Mouse (Mus musculus) CH12.LX (cell line): ENCODE measurements around the gene Gm13539. TPM values are rescaled to one million over a fixed set of nuclear protein-coding genes. Genes with fewer than 3 reads are reported as not detected.

Experiments
- DNase-seq: peaks from one replicate; pipeline ENCODE4 v3.0.0-alpha.2; 2013; ENCODE audit errors: extremely low read depth
- H3K27ac ChIP-seq: 2 replicates; pipeline ENCODE4 v1.5.1; 2012; ENCODE audit warnings: low read depth, mild to moderate bottlenecking, control low read depth, moderate library complexity; ENCODE audit not compliant: insufficient read depth
- H3K27me3 ChIP-seq: replicated peaks from 2 replicates; pipeline ENCODE3; 2012; ENCODE audit warnings: inconsistent platforms
- H3K36me3 ChIP-seq, 2 experiments: replicated peaks in 1 of 2; 2 replicates each; pipeline versions ENCODE3 to v1.6.1; 2012; ENCODE audit warnings: inconsistent platforms in 1 of 2, low read length in 1 of 2, mild to moderate bottlenecking in 1 of 2, mixed read lengths in 1 of 2, moderate library complexity in 1 of 2; ENCODE audit not compliant: control insufficient read depth in 1 of 2, insufficient read depth in 1 of 2
- H3K4me1 ChIP-seq, 2 experiments: 2 replicates each; pipeline ENCODE4 v1.6.1; 2012; ENCODE audit warnings: inconsistent platforms in 1 of 2, moderate library complexity in 1 of 2; ENCODE audit not compliant: insufficient read depth in 2 of 2, control insufficient read depth in 1 of 2
- H3K4me2 ChIP-seq: 2 replicates; pipeline ENCODE4 v1.6.1; 2012; ENCODE audit warnings: low read depth, mild to moderate bottlenecking, control low read depth; ENCODE audit not compliant: poor library complexity, insufficient read depth, severe bottlenecking
- H3K4me3 ChIP-seq, 3 experiments: fragments of 150-350 bp in 1 of 3; sonication (generic) in 1 of 3; replicated peaks in 1 of 3; 2 replicates each; pipeline versions ENCODE3 to v1.5.1; 2011 to 2012; ENCODE audit warnings: low read depth in 2 of 3, low read length in 2 of 3, mild to moderate bottlenecking in 2 of 3, moderate library complexity in 2 of 3, control low read depth in 1 of 3, improper control_type of control experiment in 1 of 3, inconsistent platforms in 1 of 3, mixed read lengths in 1 of 3; ENCODE audit not compliant: poor library complexity in 1 of 3
- H3K79me2 ChIP-seq: replicated peaks from 2 replicates; pipeline ENCODE4 v1.6.1; 2012; ENCODE audit warnings: mild to moderate bottlenecking, moderate library complexity; ENCODE audit not compliant: control insufficient read depth, poor library complexity, insufficient read depth, severe bottlenecking; ENCODE audit errors: extremely low read depth
- H3K9ac ChIP-seq: 2 replicates; pipeline ENCODE4 v1.6.1; 2012; ENCODE audit warnings: low read depth, mild to moderate bottlenecking, control low read depth, moderate library complexity; ENCODE audit not compliant: insufficient read depth
- H3K9me3 ChIP-seq: replicated peaks from 2 replicates; pipeline ENCODE3; 2012; ENCODE audit warnings: low read length, inconsistent platforms, mixed read lengths
- BHLHE40 ChIP-seq: IDR thresholded peaks from 2 replicates; pipeline ENCODE4 v1.6.1; 2011; ENCODE audit warnings: mild to moderate bottlenecking, low read depth, low read length, improper control_type of control experiment
- CHD1 ChIP-seq: IDR thresholded peaks from 2 replicates; pipeline ENCODE4 v1.6.1; 2012; ENCODE audit warnings: low read depth, low read length, improper control_type of control experiment, inconsistent platforms
- CTCF ChIP-seq, 2 experiments: IDR thresholded peaks in 1 of 2; conservative IDR thresholded peaks in 1 of 2; 2 replicates each; pipeline ENCODE4 v1.5.1; 2011 to 2012; ENCODE audit warnings: low read depth in 2 of 2, low read length in 2 of 2, improper control_type of control experiment in 1 of 2, inconsistent platforms in 1 of 2, mild to moderate bottlenecking in 1 of 2, moderate library complexity in 1 of 2
- ELF1 ChIP-seq: IDR thresholded peaks from 2 replicates; pipeline ENCODE4 v1.6.1; 2014; ENCODE audit warnings: low read depth, mild to moderate bottlenecking, inconsistent platforms, low read length, improper control_type of control experiment
- EP300 ChIP-seq: IDR thresholded peaks from 2 replicates; pipeline ENCODE4 v1.6.1; 2011; ENCODE audit warnings: low read length, improper control_type of control experiment
- ETS1 ChIP-seq: conservative IDR thresholded peaks from 2 replicates; pipeline ENCODE4 v1.6.1; 2012; ENCODE audit warnings: low read depth, mild to moderate bottlenecking, inconsistent platforms, low read length, improper control_type of control experiment, moderate library complexity
- HCFC1 ChIP-seq: IDR thresholded peaks from 2 replicates; pipeline ENCODE4 v1.6.1; 2012; ENCODE audit warnings: low read depth, mild to moderate bottlenecking, inconsistent platforms, low read length, improper control_type of control experiment
- JUND ChIP-seq: conservative IDR thresholded peaks from 2 replicates; pipeline ENCODE4 v1.6.1; 2011; ENCODE audit warnings: low read depth, low read length, improper control_type of control experiment
- KAT2A ChIP-seq: IDR thresholded peaks from 2 replicates; pipeline ENCODE4 v1.6.1; 2012; ENCODE audit warnings: low read length, improper control_type of control experiment, inconsistent platforms; ENCODE audit not compliant: insufficient replicate concordance
- MEF2A ChIP-seq: IDR thresholded peaks from 2 replicates; pipeline ENCODE4 v1.6.1; 2014; ENCODE audit warnings: low read depth, mild to moderate bottlenecking, inconsistent platforms, low read length, improper control_type of control experiment, borderline replicate concordance
- MXI1 ChIP-seq: IDR thresholded peaks from 2 replicates; pipeline ENCODE4 v1.6.1; 2011; ENCODE audit warnings: mild to moderate bottlenecking, low read depth, low read length, improper control_type of control experiment
- POLR2A ChIP-seq: IDR thresholded peaks from 2 replicates; pipeline ENCODE4 v1.6.1; 2011; ENCODE audit warnings: low read depth, mild to moderate bottlenecking, improper control_type of control experiment, low read length
- POLR2AphosphoS2 ChIP-seq: IDR thresholded peaks from 2 replicates; pipeline ENCODE4 v1.6.1; 2011; ENCODE audit warnings: low read depth, low read length, improper control_type of control experiment
- RCOR1 ChIP-seq: conservative IDR thresholded peaks from 2 replicates; pipeline ENCODE4 v1.6.1; 2012; ENCODE audit warnings: low read depth, mild to moderate bottlenecking, inconsistent platforms, low read length, improper control_type of control experiment
- SIN3A ChIP-seq: IDR thresholded peaks from 2 replicates; pipeline ENCODE4 v1.6.1; 2012; ENCODE audit warnings: low read length, improper control_type of control experiment, inconsistent platforms
- TCF12 ChIP-seq: IDR thresholded peaks from 2 replicates; pipeline ENCODE4 v1.6.1; 2014; ENCODE audit warnings: low read depth, mild to moderate bottlenecking, inconsistent platforms, low read length, improper control_type of control experiment
- UBTF ChIP-seq: IDR thresholded peaks from 2 replicates; pipeline ENCODE4 v1.6.1; 2012; ENCODE audit warnings: low read depth, mild to moderate bottlenecking, inconsistent platforms, low read length, improper control_type of control experiment, moderate library complexity
- USF2 ChIP-seq: conservative IDR thresholded peaks from 2 replicates; pipeline ENCODE4 v1.6.1; 2011; ENCODE audit warnings: low read depth, low read length, improper control_type of control experiment
- ZC3H11A ChIP-seq: IDR thresholded peaks from 2 replicates; pipeline ENCODE4 v1.6.1; 2012; ENCODE audit warnings: low read depth, mild to moderate bottlenecking, inconsistent platforms, low read length, improper control_type of control experiment
- ZKSCAN1 ChIP-seq: IDR thresholded peaks from 2 replicates; pipeline ENCODE4 v1.6.1; 2012; ENCODE audit warnings: low read depth, inconsistent platforms, low read length, improper control_type of control experiment, borderline replicate concordance
- ZMIZ1 ChIP-seq: IDR thresholded peaks from 2 replicates; pipeline ENCODE4 v1.6.1; 2012; ENCODE audit warnings: low read depth, mild to moderate bottlenecking, inconsistent platforms, low read length, improper control_type of control experiment
- ZNF384 ChIP-seq: IDR thresholded peaks from 2 replicates; pipeline ENCODE4 v1.6.1; 2012; ENCODE audit warnings: low read depth, low read length, improper control_type of control experiment, inconsistent platforms
- dilution Hi-C: fragments of 300-500 bp; cut with MboI; formaldehyde crosslinking; loops from 2 replicates; pipeline ENCODE4 v1.14.3; 2020; ENCODE audit warnings: low sequenced_read_pairs; ENCODE audit not compliant: extremely low pct_unique_long_range_greater_than_20kb, extremely low pct_ligation_motif_present
- in situ Hi-C: fragments of 300-500 bp; cut with MboI; formaldehyde crosslinking; loops from 3 replicates; pipeline ENCODE4 v1.14.3; 2019; ENCODE audit warnings: low sequenced_read_pairs, low pct_ligation_motif_present, low pct_unique_long_range_greater_than_20kb, mixed read lengths
- polyA plus RNA-seq: library from polyadenylated mRNA; unstranded; fragments of >175 nt; gene quantifications from 2 replicates; pipeline ENCODE4 v1.2.1, GENCODE M21; 2012; ENCODE audit warnings: low read depth; ENCODE audit not compliant: insufficient read length
- total RNA-seq, 2 experiments: library from RNA; depleted of rRNA; stranded (reverse); fragments of 300-350 nt in 1 of 2; fragments of >200 nt in 1 of 2; gene quantifications; 2 replicates each; pipeline ENCODE4 v1.2.3; 2012 to 2014

The Gm13539 gene
- total and polyA plus RNA-seq, 3 experiments, result not detected

DNA sequence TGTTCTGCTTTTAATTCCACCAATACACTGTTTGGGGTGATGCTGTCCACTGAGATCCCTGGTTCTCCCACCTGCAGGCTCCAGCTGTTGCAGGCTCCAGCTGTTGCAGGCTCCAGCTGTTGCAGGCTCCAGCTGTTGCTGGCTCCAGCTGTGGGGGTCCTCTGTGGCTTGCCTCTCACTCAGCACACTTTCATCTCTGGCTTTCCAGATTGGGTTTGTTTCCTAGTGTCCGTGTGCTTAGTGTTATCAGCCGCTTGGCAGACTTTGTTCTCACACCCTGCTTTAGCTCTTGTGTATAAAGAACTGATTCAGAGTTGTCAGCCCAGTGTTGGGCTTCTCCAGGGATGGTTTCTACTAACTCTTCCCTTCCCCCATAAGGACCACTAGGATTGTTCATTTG is 15.6 kb downstream of the Gm13539 start:
- Histone ChIP-seq H3K4me1 (no peaks in the 10 kb centered on the region), H3K4me3 (no peak overlapping the region), H3K9me3 (no peaks in the 10 kb centered on the region), H3K27me3 (peaks cover 39% of the 10 kb centered on the region), H3K79me2 (no peaks in the 10 kb centered on the region), H3K9ac (no peak overlapping the region), H3K27ac (no peak overlapping the region), H3K4me2 (no peak overlapping the region), H3K36me3 (no peaks in the 10 kb centered on the region)
- dilution Hi-C loops (no loop called here), in situ Hi-C loops (no loop called here)
- TF ChIP-seq ZC3H11A, result no peak
- no peak for TF ChIP-seq POLR2AphosphoS2
- no peak for TF ChIP-seq BHLHE40
- no peak for TF ChIP-seq TCF12
- no peak for TF ChIP-seq MEF2A
- TF ChIP-seq KAT2A, result no peak
- TF ChIP-seq CTCF (conservative IDR thresholded peaks at IDR 0.05 in 1 of 2, IDR thresholded peaks at IDR 0.05 in 1 of 2; ENCODE audit: low read depth in 2 of 2, low read length in 2 of 2), result no peak
- no peak for TF ChIP-seq HCFC1
- TF ChIP-seq ELF1, result no peak
- no peak for TF ChIP-seq ZMIZ1
- no peak for TF ChIP-seq ZNF384
- no peak for TF ChIP-seq CHD1
- TF ChIP-seq MXI1, result no peak
- DNase-seq, result no peak

DNA sequence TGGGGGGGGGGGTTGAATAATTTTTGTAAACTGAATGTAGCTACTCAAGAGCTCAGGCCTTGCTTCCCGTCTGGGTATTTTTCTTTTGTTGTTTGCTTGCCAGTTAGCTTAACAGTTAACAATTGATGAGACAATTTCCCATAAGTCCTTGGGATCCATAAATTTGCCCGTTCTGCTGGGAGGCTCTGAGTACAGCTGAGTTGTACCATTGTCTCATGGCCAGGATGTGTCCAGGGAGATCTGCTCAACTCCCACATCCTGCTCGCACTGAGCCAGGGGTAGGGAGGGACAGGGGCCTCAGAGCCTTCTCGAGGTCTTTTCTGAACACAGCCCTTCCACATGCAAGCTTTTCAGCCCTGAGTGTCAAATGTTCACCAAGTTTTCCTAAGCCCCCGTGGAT is 16.0 kb downstream of the Gm13539 start:
- TF ChIP-seq JUND (no peak), ZKSCAN1 (no peak), POLR2A (no peak), POLR2AphosphoS2 (no peak), RCOR1 (no peak), ETS1 (no peak), ZNF384 (no peak), EP300 (no peak), USF2 (no peak), HCFC1 (no peak), KAT2A (no peak), SIN3A (no peak), UBTF (no peak)
- dilution Hi-C loops, result no loop called here
- H3K4me1 ChIP-seq, result no peaks in the 10 kb centered on the region
- H3K79me2 ChIP-seq, result no peaks in the 10 kb centered on the region
- no peak overlapping the region for H3K4me3 ChIP-seq
- in situ Hi-C loops, result no loop called here
- H3K27me3 ChIP-seq, result peaks cover 35% of the 10 kb centered on the region
- no peak overlapping the region for H3K27ac ChIP-seq
- H3K9ac ChIP-seq, result no peak overlapping the region
- no peaks in the 10 kb centered on the region for H3K36me3 ChIP-seq
- no peaks in the 10 kb centered on the region for H3K9me3 ChIP-seq
- no peak for DNase-seq
- H3K4me2 ChIP-seq, result no peak overlapping the region
